Mouse (Mus musculus) bone marrow, adult 2 months (tissue): ENCODE results near the gene Tceal9. TPM values are rescaled to one million over a fixed set of nuclear protein-coding genes. Genes with fewer than 3 reads are reported as not detected.
"Not testable (repeated sequence)": the region's sequence is repeated elsewhere in the genome, so short reads cannot be mapped to it uniquely, and the experiment has no call there.

Experiments
- H3K27ac ChIP-seq: fragments of 200-500 bp; 2 replicates; pipeline ENCODE4 v1.5.1; 2012; ENCODE audit warnings: low read depth, mild to moderate bottlenecking, control low read depth, inconsistent platforms, low read length; ENCODE audit not compliant: control insufficient read depth, poor library complexity, insufficient read depth
- H3K4me1 ChIP-seq: fragments of 200-500 bp; 2 replicates; pipeline ENCODE4 v1.6.1; 2011; ENCODE audit warnings: low read length; ENCODE audit not compliant: control insufficient read depth, insufficient read depth
- H3K4me3 ChIP-seq: fragments of 200-500 bp; replicated peaks from 2 replicates; pipeline ENCODE3; 2011; ENCODE audit warnings: mild to moderate bottlenecking, low read depth, low read length, control low read depth; ENCODE audit not compliant: control insufficient read depth
- CTCF ChIP-seq: fragments of 200-500 bp; IDR thresholded peaks from 2 replicates; pipeline ENCODE4 v1.5.1; 2011; ENCODE audit warnings: low read length, control low read depth; ENCODE audit not compliant: control insufficient read depth, insufficient read depth
- POLR2A ChIP-seq: fragments of 200-500 bp; IDR thresholded peaks from 2 replicates; pipeline ENCODE4 v1.6.1; 2011; ENCODE audit warnings: low read depth, mild to moderate bottlenecking, control low read depth, low read length, borderline replicate concordance; ENCODE audit not compliant: control insufficient read depth
- WGBS: fragments of 180-500 bp; shearing (Covaris S2); methylation state at CpG from one replicate; pipeline ENCODE4 v1.1.7; 2018; 5-methylcytosine and 5-hydroxymethylcytosine counted together
- polyA plus RNA-seq: library from polyadenylated mRNA; stranded (reverse); fragments of >200 nt; gene quantifications from 2 replicates; pipeline ENCODE4 v1.2.4, GENCODE M21; 2011; ENCODE audit warnings: low replicate concordance; ENCODE audit not compliant: missing spikeins, insufficient read depth, insufficient read length

Tceal9 gene
- polyA plus RNA-seq, 1 experiment, result 55.8 TPM

DNA sequence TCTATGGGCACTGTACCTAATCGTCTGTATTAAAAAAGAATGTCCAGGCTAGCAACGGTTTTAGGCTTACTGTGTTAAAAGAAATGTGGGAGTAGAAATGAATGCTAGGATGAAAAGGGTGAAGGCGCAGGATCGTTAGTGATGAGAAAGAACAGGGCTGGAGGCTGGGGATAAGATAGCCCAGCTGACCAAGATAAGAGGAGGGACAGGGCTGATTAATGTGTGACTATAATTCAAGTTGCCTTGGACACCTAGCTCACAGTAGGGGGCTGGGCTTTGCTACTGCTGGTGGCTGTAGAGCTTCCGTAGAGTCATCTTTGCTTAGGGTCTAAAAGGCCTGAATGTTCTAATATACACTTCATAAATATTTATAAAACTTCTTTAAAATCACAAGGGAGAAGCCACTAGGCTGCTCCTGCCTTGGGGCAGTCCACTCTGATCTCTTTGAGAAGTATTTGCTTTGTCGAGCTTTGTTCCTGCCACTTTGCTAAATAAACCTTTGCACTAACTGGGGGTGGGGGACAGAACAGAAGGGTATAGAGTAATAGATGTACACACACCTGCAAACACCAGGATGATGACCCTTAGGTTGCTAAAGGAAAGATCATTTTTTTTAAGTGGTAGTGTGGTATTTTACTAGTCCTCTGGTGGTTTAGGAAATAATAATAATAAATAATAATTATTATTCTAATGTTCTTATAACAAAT lies 7.3 kb downstream of the Tceal9 start:
- WGBS, result 61% methylated on average over 6 of the region's 6 CpGs
- Histone ChIP-seq H3K4me1 (no peaks in the 10 kb centered on the region), H3K27ac (no peak overlapping the region), H3K4me3 (no peak overlapping the region)
- no peak for TF ChIP-seq POLR2A

DNA sequence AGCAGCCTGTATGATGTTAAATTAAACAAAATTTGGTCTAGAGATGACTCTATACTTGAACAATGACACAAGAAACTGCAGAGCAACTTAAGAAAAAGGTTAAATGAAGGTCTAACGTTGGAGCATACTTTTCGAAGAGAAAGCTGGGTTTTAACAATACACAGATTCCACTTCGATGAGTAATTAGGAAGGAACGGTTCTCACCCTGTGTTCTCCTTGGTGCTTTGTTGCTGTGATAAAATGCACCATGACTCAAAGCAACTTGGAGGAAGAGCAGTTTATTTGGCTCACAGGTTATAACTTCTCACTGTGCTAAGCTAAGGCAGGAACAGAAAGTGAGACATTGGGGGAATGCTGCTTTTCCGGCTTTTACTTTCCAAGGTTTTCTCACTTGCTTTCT lies 22.8 kb downstream of the Tceal9 start:
- no peak overlapping the region for H3K27ac ChIP-seq
- no peak for TF ChIP-seq POLR2A
- no peak for TF ChIP-seq CTCF
- 64% methylated on average over 5 of the region's 5 CpGs for WGBS
- no peak overlapping the region for H3K4me3 ChIP-seq
- H3K4me1 ChIP-seq, result no peaks in the 10 kb centered on the region

DNA sequence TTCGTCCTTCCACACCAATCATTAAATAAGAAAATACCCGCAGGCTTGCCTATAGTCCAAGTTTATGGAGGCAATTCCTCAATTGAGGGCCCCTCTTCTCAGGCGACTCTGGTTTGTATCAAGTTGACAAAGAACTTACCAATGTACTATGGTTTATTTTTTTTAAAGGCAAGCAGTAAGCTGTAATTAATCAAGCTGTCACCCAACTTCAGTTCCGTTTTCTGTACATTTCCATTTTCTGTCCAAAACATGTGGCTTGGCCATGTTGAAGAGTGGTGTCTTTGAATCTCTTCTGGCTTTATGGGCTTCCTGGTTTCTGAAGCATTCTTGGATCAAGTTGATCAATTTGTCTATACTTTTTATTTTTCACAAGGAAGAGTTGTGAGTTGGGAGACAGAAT lies 23.3 kb downstream of the Tceal9 start:
- 45% methylated on average over 4 of the region's 4 CpGs for WGBS
- no peak overlapping the region for H3K4me3 ChIP-seq
- no peak overlapping the region for H3K27ac ChIP-seq
- no peaks in the 10 kb centered on the region for H3K4me1 ChIP-seq
- TF ChIP-seq POLR2A (no peak), CTCF (no peak)

DNA sequence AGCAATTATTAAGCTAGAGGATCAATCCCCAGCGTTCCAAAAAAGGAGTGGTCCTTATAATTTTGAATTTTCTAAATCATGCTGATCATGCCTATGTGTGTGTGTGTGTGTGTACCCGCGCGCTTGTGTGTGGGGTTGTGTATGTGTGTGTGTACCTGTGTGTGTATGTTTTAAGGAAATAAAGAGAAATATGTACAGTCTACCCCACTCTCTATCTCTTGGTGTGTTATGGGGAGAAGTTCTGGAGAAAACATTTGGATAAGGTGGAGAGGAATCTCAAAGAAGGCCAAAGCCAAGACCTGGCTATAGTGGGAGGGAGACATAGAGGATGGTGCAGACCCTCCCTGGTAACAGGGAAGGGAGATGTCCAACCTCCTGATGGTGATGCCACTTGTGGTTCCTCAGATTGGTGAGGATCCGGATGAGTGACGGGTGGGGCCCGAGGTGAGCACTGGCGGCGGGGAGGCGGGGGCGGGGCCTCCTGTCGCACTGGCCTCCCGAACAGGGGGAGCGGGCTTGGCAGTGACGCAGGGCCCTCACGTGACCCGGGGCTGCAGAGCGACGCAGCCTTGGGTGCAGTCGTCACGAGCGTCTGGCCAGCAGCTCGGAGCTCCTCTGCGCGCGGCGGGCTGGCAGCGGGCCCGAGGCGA lies 25.0 kb downstream of the Tceal9 start, which contains the start of gene Bex3:
Gene Bex3 (plus strand): TSS at position 511 of the 650 bp plus-strand sequence.
- not testable (repeated sequence) for H3K27ac ChIP-seq, H3K4me3 ChIP-seq, H3K4me1 ChIP-seq
- 77% methylated on average over 4 of the region's 30 CpGs for WGBS

DNA sequence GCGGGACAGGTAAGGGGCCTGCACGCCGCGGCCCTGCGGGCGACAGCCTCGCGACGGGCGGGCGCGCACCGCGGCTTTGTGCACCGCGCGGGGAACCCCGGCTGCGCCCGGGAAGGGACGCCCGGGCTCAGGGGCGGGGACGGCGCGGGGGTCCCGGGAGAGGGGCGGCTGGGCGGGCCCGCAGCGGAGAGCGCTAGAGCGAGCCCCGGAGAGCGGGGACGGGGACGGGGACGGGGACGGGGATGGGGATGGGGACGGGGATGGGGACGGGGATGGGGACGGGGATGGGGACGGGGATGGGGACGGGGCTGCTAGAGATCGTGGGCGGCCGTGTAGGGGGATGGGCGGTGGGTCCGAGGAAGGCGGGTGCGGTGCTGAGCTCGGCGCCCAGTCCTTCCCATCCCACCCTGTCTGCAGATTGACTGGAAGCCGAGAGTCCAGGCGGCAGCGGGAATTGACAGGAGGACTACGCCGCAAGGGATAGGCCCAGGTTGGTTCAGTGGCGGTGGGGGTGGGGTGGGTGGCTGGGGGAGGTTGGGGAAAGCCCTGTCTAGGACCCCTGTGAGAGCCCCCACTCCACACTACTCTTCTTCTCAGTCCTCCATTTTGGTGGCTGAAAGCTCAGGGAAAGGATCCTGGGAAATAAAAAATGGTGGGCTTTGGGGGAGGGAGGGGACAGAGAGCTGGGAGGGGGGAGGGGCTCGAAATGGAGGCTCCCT lies 25.7 kb downstream of the Tceal9 start:
- not testable (repeated sequence) for H3K4me1 ChIP-seq, H3K27ac ChIP-seq, H3K4me3 ChIP-seq
- 20% methylated on average over 10 of the region's 60 CpGs for WGBS

DNA sequence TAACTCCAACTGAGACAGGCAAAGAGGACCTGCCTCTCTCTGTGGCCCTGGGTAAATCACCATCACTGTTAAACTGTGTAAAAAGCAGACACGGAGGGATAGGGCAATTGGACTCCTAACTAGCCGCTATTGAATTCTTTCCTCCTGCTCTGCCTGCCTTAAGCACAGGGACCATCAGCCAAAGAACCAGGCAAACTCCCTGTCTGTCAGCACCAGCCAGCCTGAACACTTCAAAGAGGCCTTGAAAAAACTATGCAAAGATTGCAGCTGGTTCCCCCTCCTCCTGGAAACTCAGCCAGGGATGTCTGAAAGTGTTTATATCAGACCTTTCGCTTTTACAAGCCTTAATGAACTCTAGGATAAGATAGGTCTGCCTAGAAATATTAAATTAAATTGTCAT lies 29.7 kb downstream of the Tceal9 start:
- Histone ChIP-seq H3K27ac (no peak overlapping the region), H3K4me1 (no peaks in the 10 kb centered on the region), H3K4me3 (no peak overlapping the region)
- 43% methylated on average over 3 of the region's 3 CpGs for WGBS
- TF ChIP-seq POLR2A (no peak), CTCF (no peak)

DNA sequence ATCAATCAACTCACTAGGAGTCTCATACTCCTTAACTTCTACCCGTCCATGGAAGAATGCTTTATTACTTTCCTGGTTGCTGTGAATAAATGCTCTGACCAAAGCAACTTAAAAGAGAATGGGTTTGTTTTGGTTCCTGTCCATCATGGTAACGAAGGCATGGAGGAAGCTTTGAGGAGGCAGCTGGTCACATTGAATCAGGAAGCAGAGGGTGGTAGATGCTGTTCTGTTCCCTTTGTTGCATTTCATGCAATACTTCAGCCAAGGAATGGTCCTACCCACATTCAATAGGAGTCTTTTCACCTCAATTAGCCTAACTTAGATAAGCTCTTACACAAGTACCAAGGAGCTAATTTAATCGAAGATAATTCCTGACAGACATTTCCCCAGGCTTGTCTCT lies 30.5 kb downstream of the Tceal9 start:
- 55% methylated on average over 3 of the region's 3 CpGs for WGBS
- Histone ChIP-seq H3K4me1 (no peaks in the 10 kb centered on the region), H3K4me3 (no peak overlapping the region), H3K27ac (no peak overlapping the region)
- TF ChIP-seq POLR2A, result no peak
- TF ChIP-seq CTCF, result no peak

DNA sequence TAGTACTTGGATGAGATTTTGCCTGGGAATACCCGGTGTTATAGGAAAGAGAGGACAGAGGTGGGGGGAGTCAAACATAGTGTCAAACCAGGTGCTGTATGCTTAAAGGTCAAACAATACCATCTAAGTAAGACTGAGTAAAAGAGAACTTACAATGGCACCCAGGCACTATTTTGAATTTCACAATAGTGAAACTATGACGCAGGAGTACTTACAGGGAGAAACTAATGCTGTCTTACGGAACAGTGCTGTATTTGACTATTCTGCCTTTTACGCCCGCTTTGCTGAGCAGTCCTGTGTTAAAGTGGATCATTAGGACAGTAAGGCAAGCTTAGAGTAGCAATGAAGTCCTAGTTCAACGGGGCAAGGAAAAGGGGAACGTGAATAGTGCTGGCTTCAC lies 32.7 kb downstream of the Tceal9 start:
- H3K27ac ChIP-seq, result no peak overlapping the region
- TF ChIP-seq POLR2A, result no peak
- no peaks in the 10 kb centered on the region for H3K4me1 ChIP-seq
- WGBS, result 74% methylated on average over 7 of the region's 7 CpGs
- H3K4me3 ChIP-seq, result no peak overlapping the region

DNA sequence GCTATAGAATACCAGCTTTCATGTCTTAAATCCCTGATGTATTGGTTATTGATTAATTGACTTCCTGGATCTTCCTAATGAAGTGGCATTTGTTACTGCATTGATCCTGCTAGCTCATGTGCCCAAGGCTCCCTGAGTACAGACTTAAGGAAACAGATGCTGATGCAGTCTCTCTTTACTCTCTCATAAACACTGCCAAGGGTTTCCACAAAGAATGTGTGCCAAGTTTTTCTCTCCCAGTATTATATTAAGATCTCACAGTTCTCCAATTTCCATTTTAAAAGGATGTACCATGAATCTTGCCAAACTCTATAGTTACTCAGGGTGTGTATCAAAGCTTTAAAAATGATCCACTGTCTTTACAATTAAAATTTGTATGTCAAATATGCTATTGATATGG lies 33.5 kb downstream of the Tceal9 start:
- TF ChIP-seq POLR2A (no peak), CTCF (no peak)
- Histone ChIP-seq H3K4me1 (no peaks in the 10 kb centered on the region), H3K4me3 (no peak overlapping the region), H3K27ac (no peak overlapping the region)
